Mouse (Mus musculus) heart, embryonic 16.5 days (tissue): Measurements from ENCODE around the gene Myh11. TPM values are rescaled to one million over a fixed set of nuclear protein-coding genes. Genes with fewer than 3 reads are reported as not detected.

Experiments used
- ATAC-seq: fragments of 200-750 bp; cut with Nextera tagmentation; replicated peaks from 2 replicates; pipeline ENCODE4 v1.8.0; 2017; ENCODE audit warnings: moderate number of reproducible peaks; ENCODE audit not compliant: insufficient read depth, low FRiP score; ENCODE audit errors: extremely low read depth
- H3K27ac ChIP-seq: fragments of 300-500 bp; sonication (generic); 2 replicates; pipeline ENCODE4 v1.5.1; 2014; ENCODE audit warnings: mild to moderate bottlenecking, low read length, control low read depth, moderate library complexity
- H3K27me3 ChIP-seq: fragments of 300-500 bp; sonication (generic); 2 replicates; pipeline ENCODE4 v1.6.1; 2014; ENCODE audit warnings: low read length, mixed read lengths; ENCODE audit not compliant: control insufficient read depth, insufficient read depth
- H3K36me3 ChIP-seq: fragments of 300-500 bp; sonication (generic); 2 replicates; pipeline ENCODE4 v1.6.1; 2014; ENCODE audit not compliant: control insufficient read depth, insufficient read depth
- H3K4me1 ChIP-seq: fragments of 300-500 bp; sonication (generic); 2 replicates; pipeline ENCODE4 v1.6.1; 2014; ENCODE audit warnings: low read length, mixed read lengths; ENCODE audit not compliant: control insufficient read depth, insufficient read depth
- H3K4me2 ChIP-seq: fragments of 300-500 bp; sonication (generic); 2 replicates; pipeline ENCODE4 v1.6.1; 2014; ENCODE audit warnings: low read depth, mild to moderate bottlenecking, control low read depth, low read length
- H3K4me3 ChIP-seq: fragments of 300-500 bp; sonication (generic); 2 replicates; pipeline ENCODE4 v1.5.1; 2014; ENCODE audit warnings: mild to moderate bottlenecking, control low read depth, low read length
- H3K9ac ChIP-seq: fragments of 300-500 bp; sonication (generic); 2 replicates; pipeline ENCODE4 v1.6.1; 2014; ENCODE audit warnings: low read length, control low read depth
- H3K9me3 ChIP-seq: fragments of 300-500 bp; sonication (generic); replicated peaks from 2 replicates; pipeline ENCODE4 v1.6.1; 2016; ENCODE audit warnings: low read length; ENCODE audit not compliant: control insufficient read depth
- WGBS: fragments of 180-500 bp; shearing (Covaris S2); extraction: QIAGEN DNeasy Blood & Tissue Kit; methylation state at CpG from one replicate; pipeline ENCODE4 v1.1.7; 2014; 5-methylcytosine and 5-hydroxymethylcytosine counted together
- polyA plus RNA-seq: library from polyadenylated mRNA; unstranded; fragments of >200 nt; fragmentation: Nextera tagmentation; extraction: Ambion mirVana; gene quantifications from 2 replicates; pipeline ENCODE4 v1.2.1, GENCODE M21; 2015

The Myh11 gene
- polyA plus RNA-seq, 1 experiment from 2014 or later: 7.5 TPM

- no peaks in the 10 kb centered on the region for H3K9me3 ChIP-seq
- H3K27me3 ChIP-seq: no peaks in the 10 kb centered on the region
- no peak for ATAC-seq
- 29% methylated on average over 1 of the region's 1 CpGs for WGBS
- no peak overlapping the region for H3K9ac ChIP-seq
- H3K4me2 ChIP-seq: no peak overlapping the region
- no peaks in the 10 kb centered on the region for H3K4me1 ChIP-seq
- H3K27ac ChIP-seq: no peak overlapping the region
- peaks cover 20% of the 10 kb centered on the region for H3K36me3 ChIP-seq
- H3K4me3 ChIP-seq: no peak overlapping the region
These were observed 95.7 kb downstream of the Myh11 start for GRCm38 (mm10) chr16:14195427-14195826.

- Histone ChIP-seq H3K9ac (no peak overlapping the region), H3K36me3 (peaks cover 30% of the 10 kb centered on the region), H3K27me3 (no peaks in the 10 kb centered on the region), H3K4me2 (no peak overlapping the region), H3K27ac (no peak overlapping the region), H3K9me3 (no peaks in the 10 kb centered on the region), H3K4me1 (no peaks in the 10 kb centered on the region), H3K4me3 (no peak overlapping the region)
- ATAC-seq: no peak
- WGBS: 64% methylated on average over 9 of the region's 9 CpGs
These were observed 96.8 kb downstream of the Myh11 start for GRCm38 (mm10) chr16:14194164-14194950.

- Histone ChIP-seq H3K9me3 (no peaks in the 10 kb centered on the region), H3K4me3 (no peak overlapping the region), H3K27me3 (no peaks in the 10 kb centered on the region), H3K27ac (no peak overlapping the region), H3K4me2 (no peak overlapping the region), H3K9ac (no peak overlapping the region), H3K4me1 (peaks cover 5% of the 10 kb centered on the region; the same call in 1 of the 2 replicates), H3K36me3 (peaks cover 67% of the 10 kb centered on the region)
- no peak for ATAC-seq
- 96% methylated on average over 5 of the region's 5 CpGs for WGBS
These were observed 105.7 kb downstream of the Myh11 start for GRCm38 (mm10) chr16:14185516-14185915.

- Histone ChIP-seq H3K27ac (no peak overlapping the region), H3K4me1 (peaks cover 8% of the 10 kb centered on the region; the same call in 1 of the 2 replicates), H3K27me3 (no peaks in the 10 kb centered on the region), H3K4me2 (no peak overlapping the region), H3K4me3 (no peak overlapping the region), H3K36me3 (peaks cover 64% of the 10 kb centered on the region), H3K9me3 (no peaks in the 10 kb centered on the region), H3K9ac (no peak overlapping the region)
- 71% methylated on average over 1 of the region's 1 CpGs for WGBS
- ATAC-seq: no peak
These were observed 107.3 kb downstream of the Myh11 start for GRCm38 (mm10) chr16:14183856-14184255.

GRCm38 (mm10) chr16:14182360-14182759 is 108.8 kb downstream of the Myh11 start:
- no peak overlapping the region for H3K4me2 ChIP-seq
- no peak overlapping the region for H3K4me3 ChIP-seq
- H3K36me3 ChIP-seq: peaks cover 60% of the 10 kb centered on the region
- peaks cover 8% of the 10 kb centered on the region; the same call in 1 of the 2 replicates for H3K4me1 ChIP-seq
- no peak overlapping the region for H3K9ac ChIP-seq
- 91% methylated on average over 5 of the region's 5 CpGs for WGBS
- no peak overlapping the region for H3K27ac ChIP-seq
- no peaks in the 10 kb centered on the region for H3K9me3 ChIP-seq
- ATAC-seq: no peak
- no peaks in the 10 kb centered on the region for H3K27me3 ChIP-seq

- Histone ChIP-seq H3K9ac (no peak overlapping the region), H3K4me1 (peaks cover 8% of the 10 kb centered on the region; the same call in 1 of the 2 replicates), H3K27me3 (no peaks in the 10 kb centered on the region), H3K9me3 (no peaks in the 10 kb centered on the region), H3K36me3 (peaks cover 61% of the 10 kb centered on the region), H3K4me3 (no peak overlapping the region), H3K27ac (no peak overlapping the region), H3K4me2 (no peak overlapping the region)
- no peak for ATAC-seq
- 50% methylated on average over 6 of the region's 6 CpGs for WGBS
These were observed 110.9 kb downstream of the Myh11 start for GRCm38 (mm10) chr16:14180163-14180733.

GRCm38 (mm10) chr16:14178041-14178440 is 113.1 kb downstream of the Myh11 start:
- Histone ChIP-seq H3K4me3 (no peak overlapping the region), H3K27me3 (no peaks in the 10 kb centered on the region), H3K27ac (0 out of 2 replicates have a peak overlapping the region, but pooled peaks have one; percentile 5), H3K9ac (no peak overlapping the region), H3K4me1 (peaks cover 8% of the 10 kb centered on the region; the same call in 1 of the 2 replicates), H3K4me2 (no peak overlapping the region), H3K36me3 (peaks cover 65% of the 10 kb centered on the region), H3K9me3 (no peaks in the 10 kb centered on the region)
- 50% methylated on average over 3 of the region's 3 CpGs for WGBS
- no peak for ATAC-seq

- no peak for ATAC-seq
- Histone ChIP-seq H3K9ac (no peak overlapping the region), H3K4me2 (no peak overlapping the region), H3K27ac (no peak overlapping the region), H3K36me3 (peaks cover 53% of the 10 kb centered on the region), H3K27me3 (no peaks in the 10 kb centered on the region), H3K9me3 (no peaks in the 10 kb centered on the region), H3K4me3 (no peak overlapping the region), H3K4me1 (peaks cover 3% of the 10 kb centered on the region)
- 93% methylated on average over 1 of the region's 1 CpGs for WGBS
These were observed 121.5 kb downstream of the Myh11 start for GRCm38 (mm10) chr16:14169706-14170105.

GRCm38 (mm10) chr16:14166490-14166889 is 124.7 kb downstream of the Myh11 start:
- ATAC-seq: no peak
- H3K4me1 ChIP-seq: peaks cover 13% of the 10 kb centered on the region
- 82% methylated on average over 4 of the region's 4 CpGs for WGBS
- no peaks in the 10 kb centered on the region for H3K9me3 ChIP-seq
- no peaks in the 10 kb centered on the region for H3K27me3 ChIP-seq
- no peak overlapping the region for H3K4me2 ChIP-seq
- no peak overlapping the region for H3K27ac ChIP-seq
- H3K36me3 ChIP-seq: peaks cover 28% of the 10 kb centered on the region
- no peak overlapping the region for H3K4me3 ChIP-seq
- no peak overlapping the region for H3K9ac ChIP-seq
